Mouse (Mus musculus): Measurements from ENCODE around the gene Efhd2.

Gene Efhd2

GRCm38 (mm10) chr4:141881289-141881914 lies 6.7 kb upstream of the Efhd2 start:
- DNase-seq (ENCODE audit: low read depth, low spot score), result no peak

- no peak for DNase-seq (ENCODE audit: low read depth, low spot score)
Observed at GRCm38 (mm10) chr4:141879875-141880274, 5.2 kb upstream of the Efhd2 start.

DNA sequence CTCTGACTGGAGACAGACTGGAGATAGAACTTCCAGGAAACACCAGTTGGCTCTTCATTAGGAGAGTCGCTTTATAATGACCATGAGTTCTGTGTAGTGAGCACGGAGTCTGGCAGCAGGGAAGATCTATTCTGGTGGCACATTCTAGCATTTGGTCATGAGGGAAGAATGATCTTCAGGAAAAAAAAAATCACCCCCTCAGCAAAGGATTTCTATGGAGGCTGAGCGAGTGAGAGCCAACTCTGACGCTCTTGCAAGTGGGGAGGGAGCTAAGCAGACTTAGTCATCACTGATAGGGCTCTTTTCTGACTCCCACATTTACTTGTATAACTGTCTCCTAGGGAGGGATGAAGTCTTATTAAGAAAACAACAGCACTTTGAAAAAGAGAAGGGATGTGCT lies 4.4 kb upstream of the Efhd2 start:
- no peak for DNase-seq (ENCODE audit: low read depth, low spot score)

DNA sequence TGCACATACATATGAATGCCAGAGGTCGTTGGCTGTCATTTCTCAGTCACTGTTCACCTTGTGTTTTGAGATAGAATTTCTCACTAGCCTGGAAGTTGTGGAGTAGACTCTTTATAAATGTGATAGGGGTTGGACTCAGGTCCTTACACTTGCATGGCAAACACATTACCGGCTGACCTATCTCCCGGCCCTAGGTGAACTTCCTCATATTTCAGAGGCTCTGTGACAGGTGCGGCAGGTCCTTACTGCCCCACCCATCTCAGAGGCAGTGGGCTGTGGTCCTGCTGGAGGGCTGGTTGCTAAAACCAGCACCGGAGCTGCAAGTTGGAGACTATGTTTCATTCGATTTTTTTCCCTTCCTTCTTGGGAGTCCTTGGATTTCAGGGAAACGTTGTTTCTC lies 3.9 kb upstream of the Efhd2 start:
- DNase-seq (ENCODE audit: low read depth, low spot score), result no peak

- no peak for DNase-seq (ENCODE audit: low read depth, low spot score)
Observed at GRCm38 (mm10) chr4:141875481-141876108, 875 bp upstream of the Efhd2 start.

- no peak for DNase-seq (ENCODE audit: low read depth, low spot score)
Observed at GRCm38 (mm10) chr4:141874111-141874600, 564 bp downstream of the Efhd2 start.

DNA sequence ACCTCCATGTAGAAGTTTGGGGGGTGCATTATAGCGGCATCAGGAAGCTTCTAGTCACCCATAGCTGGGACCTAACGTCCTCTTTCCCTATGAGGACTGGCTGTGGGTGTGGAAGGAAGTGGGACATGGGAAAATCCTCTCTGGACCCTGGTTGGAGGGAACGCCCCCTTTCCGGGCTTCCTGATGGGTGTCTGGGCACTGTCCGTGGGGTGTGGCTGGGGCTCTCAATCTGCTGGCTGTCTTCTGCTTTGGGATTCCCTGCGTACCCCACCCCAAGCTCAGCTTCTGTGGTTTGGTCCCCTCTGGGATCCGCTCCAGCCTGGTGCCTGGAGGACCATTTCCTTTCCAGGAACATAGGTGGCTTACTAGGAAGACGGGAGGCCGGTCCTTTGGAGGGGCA lies 1.7 kb downstream of the Efhd2 start:
- DNase-seq (ENCODE audit: low read depth, low spot score), result no peak

- no peak for DNase-seq (ENCODE audit: low read depth, low spot score)
Observed at GRCm38 (mm10) chr4:141871909-141872308, 2.8 kb downstream of the Efhd2 start.

- no peak for DNase-seq (ENCODE audit: low read depth, low spot score)
Observed at GRCm38 (mm10) chr4:141871333-141871725, 3.4 kb downstream of the Efhd2 start.

- no peak for DNase-seq (ENCODE audit: low read depth, low spot score)
Observed at GRCm38 (mm10) chr4:141870666-141871332, 3.9 kb downstream of the Efhd2 start.

DNA sequence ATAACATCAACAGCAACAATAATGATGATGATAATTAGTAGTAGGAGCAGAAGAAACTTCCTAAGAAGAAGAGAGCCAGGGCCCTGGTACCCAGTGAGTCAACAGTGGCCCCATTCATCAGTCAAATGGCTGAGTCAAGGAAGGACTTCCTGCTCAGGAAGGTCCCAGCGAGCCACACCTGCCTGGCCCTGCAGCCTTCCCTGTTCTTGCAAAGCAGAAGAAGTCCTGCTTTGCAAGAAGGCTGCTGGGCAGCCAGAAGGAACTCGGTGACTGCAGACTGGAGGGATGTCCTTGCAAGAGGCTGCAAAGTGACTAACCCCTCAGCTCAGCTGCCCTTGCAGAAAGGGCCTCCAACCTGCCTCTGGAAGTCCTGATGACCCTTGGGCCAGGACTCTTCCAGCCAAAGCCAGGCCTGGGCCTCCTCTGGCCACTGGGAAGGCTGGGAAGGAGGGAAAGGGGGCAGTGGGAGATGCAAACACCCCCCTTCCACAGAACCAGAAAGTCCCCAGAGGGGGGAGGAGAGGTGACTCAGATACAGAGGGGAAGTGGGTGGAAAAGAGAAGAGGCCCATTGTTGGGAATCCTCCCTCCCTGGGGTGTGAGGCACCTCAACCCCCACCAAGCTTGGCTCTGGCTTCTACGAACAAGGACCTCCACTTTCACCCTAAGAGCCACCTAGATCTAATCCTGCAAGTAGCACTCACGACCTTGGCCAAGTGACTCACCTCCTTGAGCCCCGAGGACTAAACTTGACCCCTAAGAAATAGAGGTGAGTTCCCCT lies 5.1 kb downstream of the Efhd2 start:
- no peak for DNase-seq (ENCODE audit: low read depth, low spot score)

DNA sequence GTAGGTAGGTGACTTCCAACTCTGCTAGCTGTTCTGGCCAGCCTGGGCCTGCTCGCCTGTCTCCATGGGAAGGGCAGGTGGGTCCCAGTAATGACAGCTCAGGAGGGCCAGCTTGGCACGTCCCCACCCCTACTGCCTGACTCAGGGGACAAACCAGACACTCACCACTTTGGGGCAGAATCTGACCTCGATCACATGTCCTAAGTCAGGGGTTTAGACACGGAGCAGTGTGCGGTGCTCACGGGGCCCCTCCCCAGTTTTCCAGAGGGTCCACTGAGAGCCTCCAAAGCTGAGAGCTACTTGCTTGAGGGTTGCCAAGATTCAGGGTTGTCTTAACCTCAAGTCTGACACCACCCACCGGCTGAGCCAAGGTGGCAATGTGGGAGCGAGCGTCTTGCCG lies 6.7 kb downstream of the Efhd2 start:
- DNase-seq (ENCODE audit: low read depth, low spot score), result no peak

GRCm38 (mm10) chr4:141867498-141867897 lies 7.2 kb downstream of the Efhd2 start:
- DNase-seq (ENCODE audit: low read depth, low spot score), result no peak

DNA sequence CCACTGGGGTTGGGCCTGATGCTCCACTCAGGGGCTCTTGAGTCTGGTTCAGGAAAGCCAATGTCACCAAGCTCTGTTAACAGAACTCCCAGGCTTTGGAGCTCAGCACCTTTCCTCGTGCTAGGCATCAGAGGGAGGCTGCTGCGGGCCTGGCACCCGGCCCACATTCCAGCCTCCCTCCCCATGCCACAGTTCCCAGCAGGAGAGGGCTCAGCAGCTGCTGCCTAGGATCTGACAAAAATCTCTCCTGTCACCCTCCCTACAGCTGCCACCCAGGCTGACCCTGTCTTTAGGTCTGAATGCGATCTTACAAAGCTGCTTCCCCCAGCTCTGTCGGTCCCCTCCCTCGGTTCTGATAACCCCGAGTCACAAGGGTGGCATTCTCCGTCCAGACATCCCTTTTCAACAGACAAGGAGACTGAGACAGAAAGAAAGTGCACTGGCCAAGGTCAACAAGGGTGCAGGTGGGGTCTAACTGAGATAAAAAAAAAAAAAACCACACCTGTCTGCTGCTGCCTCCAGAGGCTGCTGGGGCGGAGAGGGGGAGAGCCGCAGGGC lies 7.7 kb downstream of the Efhd2 start:
- DNase-seq (ENCODE audit: low read depth, low spot score), result no peak

- DNase-seq (ENCODE audit: low read depth, low spot score), result no peak
Observed at GRCm38 (mm10) chr4:141865600-141865999, 9.1 kb downstream of the Efhd2 start.

DNA sequence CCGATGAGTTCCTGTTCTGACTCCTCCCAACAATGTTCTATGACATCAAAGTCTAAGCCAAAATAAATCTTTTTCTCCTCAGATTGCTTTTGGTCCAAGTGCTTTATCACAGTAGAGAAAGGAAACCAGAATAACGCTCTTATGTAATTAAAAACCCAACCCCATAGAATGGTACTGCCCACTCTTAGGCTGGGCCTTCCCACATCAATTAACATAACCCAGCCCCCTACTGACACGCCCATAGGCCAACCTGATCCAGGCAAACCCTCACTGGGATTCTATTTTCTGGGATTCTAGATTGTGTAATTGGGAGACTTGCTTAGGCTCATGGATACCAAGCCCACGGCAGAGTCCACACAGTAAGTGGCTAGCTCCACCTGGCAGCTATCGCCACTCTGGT lies 9.7 kb downstream of the Efhd2 start:
- no peak for DNase-seq (ENCODE audit: low read depth, low spot score)

GRCm38 (mm10) chr4:141864506-141864905 lies 10.2 kb downstream of the Efhd2 start:
- no peak for DNase-seq (ENCODE audit: low read depth, low spot score)

- DNase-seq (ENCODE audit: low read depth, low spot score), result no peak
Observed at GRCm38 (mm10) chr4:141863726-141864280, 10.9 kb downstream of the Efhd2 start.

DNA sequence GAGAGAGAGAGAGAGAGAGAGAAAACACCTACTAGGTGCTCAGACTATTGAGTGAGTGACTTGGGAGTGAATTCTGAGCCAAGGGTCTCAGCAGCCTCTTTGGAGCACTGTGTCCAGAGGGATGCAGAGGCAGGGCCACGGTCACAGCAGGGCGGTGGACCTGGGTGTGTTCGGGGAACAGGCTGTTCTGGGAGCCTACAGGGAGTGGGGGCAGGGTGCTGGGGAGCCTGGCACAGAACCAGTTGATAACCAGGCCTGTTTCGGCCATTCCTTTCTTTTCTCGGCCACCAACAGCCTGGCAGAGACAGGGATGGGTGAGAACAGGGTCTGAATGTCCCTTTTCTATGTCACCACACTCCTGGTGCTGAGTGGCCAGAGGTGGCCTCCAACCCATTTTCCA lies 11.9 kb downstream of the Efhd2 start:
- DNase-seq (ENCODE audit: low read depth, low spot score), result no peak

DNA sequence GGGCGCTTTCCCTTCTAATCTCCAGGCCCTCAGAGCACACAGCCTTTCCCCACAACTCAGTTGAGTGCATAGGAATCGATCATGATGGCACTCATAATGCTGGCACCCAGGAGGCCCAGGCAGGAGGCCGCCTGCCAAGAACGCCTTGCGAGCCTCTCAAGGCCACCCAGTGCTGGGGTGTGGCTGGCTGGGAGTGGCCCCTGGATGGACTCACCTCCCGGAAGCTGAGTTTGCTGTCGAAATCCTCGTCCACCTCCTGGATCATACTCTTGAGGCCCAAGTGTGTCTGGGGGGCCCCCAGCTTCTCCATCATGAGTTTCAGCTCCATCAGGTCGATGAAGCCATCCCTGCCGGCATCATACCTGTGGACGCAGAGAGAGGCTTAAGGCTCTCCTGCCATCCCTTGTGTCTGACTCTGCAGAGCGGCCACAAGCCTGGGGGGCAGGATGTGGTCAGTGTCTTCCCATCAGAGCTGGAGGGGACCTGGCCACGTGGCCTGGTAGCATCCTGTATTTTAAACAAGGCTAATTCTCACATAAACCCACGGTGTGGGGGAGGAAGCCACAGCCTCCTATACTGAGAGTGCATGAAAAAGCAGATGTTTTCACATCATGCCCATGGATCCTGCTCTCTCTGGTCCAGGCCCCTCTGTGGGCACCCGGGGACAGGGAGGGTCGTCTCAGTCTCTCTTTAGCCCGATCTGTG lies 13.0 kb downstream of the Efhd2 start:
- no peak for DNase-seq (ENCODE audit: low read depth, low spot score)

DNA sequence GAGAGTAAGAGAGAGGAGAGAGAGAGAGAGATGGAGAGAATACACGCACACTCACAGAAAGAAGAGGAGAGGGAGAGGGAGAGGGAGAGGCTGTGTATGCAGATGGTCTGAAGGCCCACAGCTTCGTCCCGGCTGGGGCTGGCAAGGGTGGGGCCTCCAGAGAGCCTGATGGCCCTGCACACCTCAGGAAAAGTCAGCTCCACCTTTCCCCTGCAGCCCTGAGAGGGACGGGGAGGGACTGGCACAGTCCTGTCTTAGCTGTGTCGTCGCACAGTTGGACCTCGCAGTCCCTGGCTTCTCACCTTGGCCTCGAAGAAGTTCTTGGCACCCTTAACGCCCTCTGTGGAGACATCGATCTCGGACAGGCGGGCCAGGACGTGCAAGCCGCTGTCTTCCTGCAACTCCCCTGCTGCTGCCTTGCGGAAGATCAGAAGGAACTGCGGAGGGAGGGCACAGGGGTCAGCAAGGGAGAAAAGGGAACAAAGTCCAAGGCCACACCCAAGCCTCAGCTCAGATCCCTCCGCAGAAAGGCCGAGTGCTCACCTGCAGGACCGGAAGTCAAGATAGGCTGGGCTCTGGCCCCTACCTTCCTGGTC lies 14.4 kb downstream of the Efhd2 start:
- DNase-seq (ENCODE audit: low read depth, low spot score), result no peak

All from embryo, embryonic 11.5 days (tissue).